27 mouse cellular contexts compared by ENCODE assay signal in genomic region chr6:38580112-38580857, GRCm38 (mm10). TPM values are rescaled to one million over a fixed set of nuclear protein-coding genes. Genes with fewer than 3 reads are reported as not detected.
"Had no signal": no experiment of that assay in that cellular context is flagged by ENCODE, and none has a peak within 500 bp of the region (broad histone marks: within the 10 kb centered on the region; RNA-seq: fewer than 3 reads in every experiment).

No protein-coding gene starts in this region.

- ATAC-seq: hindbrain, postnatal 0 days; intestine, embryonic 16.5 days had no signal

- H3K9ac ChIP-seq: heart, embryonic 13.5 days; heart, embryonic 15.5 days; hindbrain, embryonic 13.5 days; hindbrain, embryonic 15.5 days; kidney, embryonic 15.5 days; limb, embryonic 13.5 days; limb, embryonic 15.5 days; liver, embryonic 13.5 days; liver, embryonic 15.5 days had no signal

- H3K4me1 ChIP-seq: hindbrain, embryonic 13.5 days; hindbrain, embryonic 15.5 days; kidney, embryonic 15.5 days; limb, embryonic 13.5 days; limb, embryonic 15.5 days had no signal

- H3K9me3 ChIP-seq: heart, embryonic 13.5 days; heart, embryonic 15.5 days; hindbrain, embryonic 13.5 days; hindbrain, embryonic 15.5 days; kidney, embryonic 15.5 days; limb, embryonic 13.5 days; limb, embryonic 15.5 days; liver, embryonic 13.5 days; liver, embryonic 15.5 days had no signal

- H3K27me3 ChIP-seq: heart, embryonic 13.5 days; heart, embryonic 15.5 days; hindbrain, embryonic 13.5 days; hindbrain, embryonic 15.5 days; kidney, embryonic 15.5 days; limb, embryonic 13.5 days; limb, embryonic 15.5 days; liver, embryonic 13.5 days; liver, embryonic 15.5 days had no signal

- H3K27ac ChIP-seq: gastrocnemius, adult 2 months; heart, adult 2 months; heart, embryonic 13.5 days; heart, embryonic 15.5 days; hindbrain, embryonic 13.5 days; hindbrain, embryonic 15.5 days; hindbrain, postnatal 0 days; kidney, embryonic 15.5 days; kidney, postnatal 0 days; limb, embryonic 13.5 days; limb, embryonic 15.5 days; liver, embryonic 13.5 days; liver, embryonic 15.5 days had no signal

- DNase-seq: gastrocnemius, adult 2 months; gastrocnemius, postnatal 14 days; gastrocnemius, postnatal 36 days; heart, adult 11 months; heart, adult 2 months; heart, postnatal 14 days; heart, postnatal 36 days; kidney, adult 11 months; kidney, adult 2 months; kidney, adult 9 months; kidney, postnatal 14 days; kidney, postnatal 36 days; left cerebral cortex, postnatal 4 days; liver, embryonic 13.5 days had no signal

- H3K4me2 ChIP-seq: heart, embryonic 11.5 days; heart, embryonic 13.5 days; heart, embryonic 15.5 days; hindbrain, embryonic 13.5 days; hindbrain, embryonic 15.5 days; kidney, embryonic 15.5 days; limb, embryonic 13.5 days; limb, embryonic 15.5 days; liver, embryonic 13.5 days; liver, embryonic 15.5 days had no signal

- H3K4me3 ChIP-seq: gastrocnemius, adult 2 months; heart, adult 2 months; heart, embryonic 13.5 days; heart, embryonic 15.5 days; hindbrain, embryonic 13.5 days; hindbrain, embryonic 15.5 days; kidney, embryonic 15.5 days; limb, embryonic 13.5 days; limb, embryonic 15.5 days; liver, embryonic 13.5 days; liver, embryonic 15.5 days had no signal

RNA-seq across cellular contexts. Expression of gene Klrg2, which starts 56.8 kb away (rescaled TPM):
- total RNA-seq: liver, adult 2 months had no signal
- polyA plus RNA-seq: liver, adult 2 months; liver, embryonic 13.5 days had no signal
